Mouse (Mus musculus): Measurements from ENCODE around the gene Col11a1. TPM values are rescaled to one million over a fixed set of nuclear protein-coding genes. Genes with fewer than 3 reads are reported as not detected.

Col11a1 gene
- polyA plus RNA-seq, 1 experiment: 341 TPM

GRCm38 (mm10) chr3:114099335-114099734 is 69.0 kb downstream of the Col11a1 start:
- no peak overlapping the region for H3K27ac ChIP-seq (ENCODE audit: insufficient read depth, low read length)
- H3K4me1 ChIP-seq (ENCODE audit: control insufficient read depth, insufficient read depth, low read length): no peaks in the 10 kb centered on the region
- H3K4me3 ChIP-seq (ENCODE audit: insufficient read depth, low read length): no peak overlapping the region
- TF ChIP-seq POLR2A (IDR thresholded peaks at IDR 0.05; ENCODE audit: low read depth, low read length) (no peak), CTCF (IDR thresholded peaks at IDR 0.05; ENCODE audit: borderline replicate concordance, insufficient read depth, low read length) (no peak)

GRCm38 (mm10) chr3:114107099-114107498 is 76.8 kb downstream of the Col11a1 start:
- Histone ChIP-seq H3K4me3 (ENCODE audit: insufficient read depth, low read length) (no peak overlapping the region), H3K27ac (ENCODE audit: insufficient read depth, low read length) (no peak overlapping the region), H3K4me1 (ENCODE audit: control insufficient read depth, insufficient read depth, low read length) (no peaks in the 10 kb centered on the region)
- no peak for TF ChIP-seq POLR2A (IDR thresholded peaks at IDR 0.05; ENCODE audit: low read depth, low read length)
- no peak for TF ChIP-seq CTCF (IDR thresholded peaks at IDR 0.05; ENCODE audit: borderline replicate concordance, insufficient read depth, low read length)

- Histone ChIP-seq H3K4me3 (ENCODE audit: insufficient read depth, low read length) (no peak overlapping the region), H3K27ac (ENCODE audit: insufficient read depth, low read length) (no peak overlapping the region)
- TF ChIP-seq CTCF (IDR thresholded peaks at IDR 0.05; ENCODE audit: borderline replicate concordance, insufficient read depth, low read length): no peak
- no peak for TF ChIP-seq POLR2A (IDR thresholded peaks at IDR 0.05; ENCODE audit: low read depth, low read length)
Measured at GRCm38 (mm10) chr3:114147140-114147539, 116.8 kb downstream of the Col11a1 start.

GRCm38 (mm10) chr3:114197964-114198750 is 167.8 kb downstream of the Col11a1 start:
- Histone ChIP-seq H3K4me3 (ENCODE audit: insufficient read depth, low read length) (no peak overlapping the region), H3K27ac (ENCODE audit: insufficient read depth, low read length) (no peak overlapping the region), H3K4me1 (ENCODE audit: control insufficient read depth, insufficient read depth, low read length) (no peaks in the 10 kb centered on the region)
- no peak for TF ChIP-seq CTCF (IDR thresholded peaks at IDR 0.05; ENCODE audit: borderline replicate concordance, insufficient read depth, low read length)
- no peak for TF ChIP-seq POLR2A (IDR thresholded peaks at IDR 0.05; ENCODE audit: low read depth, low read length)

More at GRCm38 (mm10) chr3:114147140-114147539, 116.8 kb downstream of the Col11a1 start:
- H3K4me1 ChIP-seq (ENCODE audit: control insufficient read depth, insufficient read depth, low read length): no peaks in the 10 kb centered on the region

- TF ChIP-seq POLR2A (IDR thresholded peaks at IDR 0.05; ENCODE audit: low read depth, low read length): no peak
- TF ChIP-seq CTCF (IDR thresholded peaks at IDR 0.05; ENCODE audit: borderline replicate concordance, insufficient read depth, low read length): no peak
- H3K27ac ChIP-seq (ENCODE audit: insufficient read depth, low read length): no peak overlapping the region
- H3K4me3 ChIP-seq (ENCODE audit: insufficient read depth, low read length): no peak overlapping the region
- no peaks in the 10 kb centered on the region for H3K4me1 ChIP-seq (ENCODE audit: control insufficient read depth, insufficient read depth, low read length)
Measured at GRCm38 (mm10) chr3:114212255-114212654, 181.9 kb downstream of the Col11a1 start.

GRCm38 (mm10) chr3:114216105-114216504 is 185.8 kb downstream of the Col11a1 start:
- Histone ChIP-seq H3K4me3 (ENCODE audit: insufficient read depth, low read length) (no peak overlapping the region), H3K27ac (ENCODE audit: insufficient read depth, low read length) (no peak overlapping the region), H3K4me1 (ENCODE audit: control insufficient read depth, insufficient read depth, low read length) (no peaks in the 10 kb centered on the region)
- TF ChIP-seq POLR2A (IDR thresholded peaks at IDR 0.05; ENCODE audit: low read depth, low read length) (no peak), CTCF (IDR thresholded peaks at IDR 0.05; ENCODE audit: borderline replicate concordance, insufficient read depth, low read length) (no peak)

GRCm38 (mm10) chr3:114229501-114229900 is 199.2 kb downstream of the Col11a1 start:
- Histone ChIP-seq H3K4me1 (ENCODE audit: control insufficient read depth, insufficient read depth, low read length) (no peaks in the 10 kb centered on the region), H3K4me3 (ENCODE audit: insufficient read depth, low read length) (no peak overlapping the region), H3K27ac (ENCODE audit: insufficient read depth, low read length) (peak overlapping the region; percentile 95)
- no peak for TF ChIP-seq CTCF (IDR thresholded peaks at IDR 0.05; ENCODE audit: borderline replicate concordance, insufficient read depth, low read length)
- TF ChIP-seq POLR2A (IDR thresholded peaks at IDR 0.05; ENCODE audit: low read depth, low read length): no peak
